Mouse (Mus musculus) cerebellum, adult 2 months (tissue): Measurements from ENCODE around the gene Plcb4. TPM values are rescaled to one million over a fixed set of nuclear protein-coding genes. Genes with fewer than 3 reads are reported as not detected.

Experiments used
- DNase-seq, 2 experiments: peaks; one replicate each; pipeline ENCODE4 v3.0.0; 2021
- H3K27ac ChIP-seq: fragments of 200-500 bp; 2 replicates; pipeline ENCODE4 v1.5.1; 2012; ENCODE audit warnings: low read length, control low read depth, inconsistent platforms; ENCODE audit not compliant: insufficient read depth
- H3K27me3 ChIP-seq: fragments of 200-500 bp; 2 replicates; pipeline ENCODE4 v1.6.1; 2012; ENCODE audit warnings: inconsistent platforms, mild to moderate bottlenecking, low read length, moderate library complexity; ENCODE audit not compliant: control insufficient read depth, insufficient read depth
- H3K4me1 ChIP-seq: fragments of 200-500 bp; 2 replicates; pipeline ENCODE4 v1.6.1; 2011; ENCODE audit warnings: low read length; ENCODE audit not compliant: control insufficient read depth, insufficient read depth
- H3K4me3 ChIP-seq: fragments of 200-500 bp; replicated peaks from 2 replicates; pipeline ENCODE3; 2011; ENCODE audit warnings: mild to moderate bottlenecking, low read depth, low read length, control low read depth; ENCODE audit not compliant: insufficient read depth
- CTCF ChIP-seq: fragments of 200-500 bp; IDR thresholded peaks from 2 replicates; pipeline ENCODE4 v1.5.1; 2011; ENCODE audit warnings: low read depth, mild to moderate bottlenecking, control low read depth, low read length, moderate library complexity, borderline replicate concordance; ENCODE audit not compliant: insufficient read depth
- POLR2A ChIP-seq: fragments of 200-500 bp; IDR thresholded peaks from 2 replicates; pipeline ENCODE4 v1.6.1; 2011; ENCODE audit warnings: low read length, control low read depth, borderline replicate concordance; ENCODE audit not compliant: insufficient read depth
- WGBS: fragments of 180-500 bp; shearing (Covaris S2); methylation state at CpG from one replicate; pipeline ENCODE4 v1.1.7; 2018; 5-methylcytosine and 5-hydroxymethylcytosine counted together
- polyA plus RNA-seq: library from polyadenylated mRNA; depleted of rRNA; stranded (reverse); fragments of >200 nt; gene quantifications from 2 replicates; pipeline ENCODE4 v1.2.3, GENCODE M21; 2012

The Plcb4 gene
- polyA plus RNA-seq, 1 experiment: 166 TPM

DNA sequence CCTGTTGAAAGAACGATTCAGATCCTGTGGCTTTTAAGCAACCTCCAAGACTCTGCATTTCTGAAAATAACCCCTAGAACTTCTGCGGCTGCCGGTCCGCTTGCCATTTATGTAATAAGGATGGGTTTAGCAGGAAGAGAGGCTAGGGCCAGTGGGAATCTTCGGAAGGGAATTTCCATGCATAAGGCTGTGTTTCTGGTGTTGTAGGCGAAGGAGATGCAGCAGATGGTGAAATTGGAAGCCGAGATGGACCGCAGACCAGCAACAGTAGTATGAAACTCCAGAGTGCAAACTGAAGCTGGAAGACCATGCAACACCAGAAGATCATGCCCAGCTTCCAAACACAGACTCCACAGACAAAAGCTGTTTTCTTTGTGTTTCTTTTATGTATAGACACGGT is 353.9 kb downstream of the Plcb4 start:
- Histone ChIP-seq H3K4me3 (no peak overlapping the region), H3K27ac (no peak overlapping the region), H3K4me1 (no peaks in the 10 kb centered on the region), H3K27me3 (no peaks in the 10 kb centered on the region)
- 49% methylated on average over 9 of the region's 9 CpGs for WGBS
- peak in 1 of 2 experiments; percentile 33 for DNase-seq
- no peak for TF ChIP-seq CTCF
- no peak for TF ChIP-seq POLR2A

DNA sequence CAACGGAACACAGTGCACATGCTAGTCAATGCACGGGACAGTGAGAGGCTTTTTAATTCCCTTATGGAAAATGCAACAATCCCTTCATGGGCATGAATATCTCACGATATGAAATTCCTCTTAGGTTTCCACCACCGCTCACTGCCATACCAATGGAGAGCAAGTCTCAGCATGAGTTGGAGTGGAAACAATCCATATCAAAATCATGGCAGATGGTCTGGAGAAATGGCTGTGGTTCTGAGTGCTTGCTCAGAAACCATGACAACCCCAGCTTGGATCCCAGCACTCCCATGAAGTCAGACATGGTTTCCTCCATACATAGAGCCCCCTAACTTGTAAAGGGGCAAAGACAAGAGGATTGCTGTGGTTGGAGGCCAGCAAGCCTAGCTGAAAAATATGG is 389.7 kb downstream of the Plcb4 start:
- Histone ChIP-seq H3K27ac (no peak overlapping the region), H3K4me3 (no peak overlapping the region), H3K4me1 (peaks cover 5% of the 10 kb centered on the region), H3K27me3 (no peaks in the 10 kb centered on the region)
- no peak for TF ChIP-seq POLR2A
- TF ChIP-seq CTCF: no peak
- DNase-seq: peak; percentile 15 to 64
- 21% methylated on average over 4 of the region's 4 CpGs for WGBS

DNA sequence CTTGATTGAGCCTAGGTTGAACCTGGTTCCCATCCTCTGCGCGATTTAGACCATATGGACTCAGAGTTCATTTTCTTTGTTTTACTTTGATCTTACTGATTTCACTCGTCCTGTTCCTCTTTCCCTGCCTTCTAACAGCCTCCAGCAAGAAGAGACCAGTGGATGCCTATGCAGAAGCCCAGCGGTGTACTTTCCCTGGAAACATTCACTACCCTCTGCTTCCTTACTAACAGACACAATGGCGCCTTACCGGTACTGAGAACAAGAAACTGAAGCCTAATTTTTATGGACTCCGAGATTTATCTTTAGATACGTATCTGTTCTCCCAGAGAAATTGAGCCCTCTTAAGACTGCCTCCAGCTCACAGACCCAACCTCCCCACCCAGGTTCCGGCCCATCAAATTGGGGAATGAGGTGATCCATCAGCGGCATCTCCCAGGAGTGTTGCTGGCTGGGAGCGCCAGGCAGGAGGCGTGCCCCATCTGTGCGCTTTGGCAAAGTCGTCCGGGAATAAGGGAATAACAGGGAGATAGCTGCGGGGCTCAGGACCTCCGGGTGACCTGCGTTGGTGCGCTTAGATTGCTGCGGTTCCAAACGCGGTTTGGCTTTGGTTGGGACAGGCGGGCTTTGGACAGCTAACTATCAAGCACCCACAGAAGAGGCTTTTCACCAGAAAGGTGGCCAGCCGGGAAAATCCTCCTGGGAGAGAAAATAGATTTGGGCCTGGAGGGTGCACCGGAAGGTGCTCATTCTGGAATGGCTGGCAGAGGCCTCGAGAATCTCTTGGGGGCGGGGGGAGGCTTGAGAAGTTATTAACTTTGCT is 392.2 kb downstream of the Plcb4 start:
- H3K4me3 ChIP-seq: peak overlapping the region; percentile 13
- WGBS: 25% methylated on average over 27 of the region's 27 CpGs
- TF ChIP-seq POLR2A: no peak
- no peak for TF ChIP-seq CTCF
- DNase-seq: peak; percentile 50 to 61
- H3K4me1 ChIP-seq: peaks cover 5% of the 10 kb centered on the region
- no peaks in the 10 kb centered on the region for H3K27me3 ChIP-seq
- no peak overlapping the region for H3K27ac ChIP-seq

DNA sequence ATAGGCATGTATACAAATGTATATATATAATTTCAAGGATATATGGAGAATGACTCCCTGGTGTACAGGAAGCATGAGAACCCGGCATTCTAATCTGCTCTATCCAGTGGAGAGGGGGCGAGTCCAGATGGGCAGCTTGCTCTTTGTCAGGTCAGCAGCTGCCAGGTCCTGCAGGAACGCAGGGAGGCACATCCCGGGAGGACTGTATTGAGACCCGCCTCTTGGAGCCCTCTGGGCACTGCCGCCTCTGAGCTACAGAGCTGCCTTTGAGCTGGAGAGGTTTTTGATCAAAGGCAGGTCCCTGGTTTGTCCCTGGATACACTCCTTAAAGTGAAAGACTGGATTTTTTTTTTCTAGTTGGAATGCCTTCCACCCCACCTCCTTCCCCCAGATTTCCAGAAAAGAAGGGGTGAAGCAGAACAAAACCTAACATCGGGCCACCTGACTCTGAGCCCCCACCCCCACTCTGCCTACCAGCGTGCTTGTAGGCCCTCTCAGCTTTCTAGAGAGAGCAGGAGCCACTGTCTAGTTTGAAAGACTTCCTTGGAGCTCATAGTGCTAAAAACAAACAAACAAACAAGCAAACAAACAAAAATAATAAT is 393.0 kb downstream of the Plcb4 start, which contains the start of gene Lamp5:
TSS of gene Lamp5 (plus strand) at position 552 of the 602 bp plus-strand sequence.
- Histone ChIP-seq H3K27ac (no peak within 1 kb of the TSS), H3K4me1 (peaks cover 5% of the 10 kb centered on the region), H3K4me3 (peak within 1 kb of the TSS; percentile 13), H3K27me3 (no peaks in the 10 kb centered on the region)
- 33% methylated on average over 8 of the region's 8 CpGs for WGBS
- TF ChIP-seq POLR2A: no peak
- TF ChIP-seq CTCF: no peak
- peak in 1 of 2 experiments; percentile 24 for DNase-seq

DNA sequence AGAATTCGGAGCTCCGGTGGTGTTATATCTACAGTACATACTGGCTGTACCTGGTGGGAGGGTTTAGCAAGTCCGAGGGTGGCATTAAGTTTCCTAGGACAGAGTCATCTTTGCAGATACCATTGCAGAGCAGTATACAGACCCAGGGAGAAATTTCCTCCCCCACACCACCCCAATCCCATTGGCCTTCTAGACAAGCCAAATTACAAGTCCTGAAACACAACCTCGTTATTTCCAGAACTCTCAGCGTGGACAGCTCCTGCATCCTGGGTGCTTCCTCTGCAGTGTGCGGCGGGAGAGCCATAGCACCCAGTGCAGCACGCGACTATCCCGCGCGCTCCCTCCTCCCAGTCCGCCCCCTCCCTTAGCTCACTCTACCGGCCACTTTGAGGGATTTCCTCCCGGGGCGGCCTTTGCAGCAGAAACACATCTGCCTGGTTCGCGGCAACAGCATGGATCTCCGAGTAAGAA is 399.1 kb downstream of the Plcb4 start:
- TF ChIP-seq CTCF: no peak
- TF ChIP-seq POLR2A: no peak
- Histone ChIP-seq H3K27ac (no peak overlapping the region), H3K27me3 (no peaks in the 10 kb centered on the region), H3K4me3 (no peak overlapping the region), H3K4me1 (no peaks in the 10 kb centered on the region)
- DNase-seq: peak in 1 of 2 experiments; percentile 20
- WGBS: 13% methylated on average over 19 of the region's 19 CpGs

DNA sequence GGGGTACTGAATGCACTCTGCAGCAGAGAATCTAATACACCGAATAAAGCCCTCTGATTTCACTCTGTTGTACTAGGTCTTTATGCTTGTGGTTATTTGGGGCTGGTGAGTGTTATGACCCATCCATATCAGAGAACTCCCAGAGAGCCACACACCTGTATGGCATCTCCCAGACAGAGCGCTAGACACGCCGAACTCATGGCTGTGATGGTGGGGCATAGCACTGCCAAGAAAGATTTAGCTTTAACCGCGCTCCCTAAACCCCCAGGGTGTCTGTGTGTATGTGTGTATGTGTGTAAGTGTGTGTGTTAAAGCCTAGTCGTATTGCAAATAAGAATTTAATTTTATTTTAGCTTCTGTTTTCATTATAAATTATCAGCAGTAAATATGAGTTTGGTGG is 399.6 kb downstream of the Plcb4 start:
- DNase-seq: no peak
- Histone ChIP-seq H3K27ac (no peak overlapping the region), H3K27me3 (no peaks in the 10 kb centered on the region), H3K4me3 (peak overlapping the region; percentile 6), H3K4me1 (no peaks in the 10 kb centered on the region)
- WGBS: 5% methylated on average over 7 of the region's 7 CpGs
- TF ChIP-seq CTCF (no peak), POLR2A (no peak)

DNA sequence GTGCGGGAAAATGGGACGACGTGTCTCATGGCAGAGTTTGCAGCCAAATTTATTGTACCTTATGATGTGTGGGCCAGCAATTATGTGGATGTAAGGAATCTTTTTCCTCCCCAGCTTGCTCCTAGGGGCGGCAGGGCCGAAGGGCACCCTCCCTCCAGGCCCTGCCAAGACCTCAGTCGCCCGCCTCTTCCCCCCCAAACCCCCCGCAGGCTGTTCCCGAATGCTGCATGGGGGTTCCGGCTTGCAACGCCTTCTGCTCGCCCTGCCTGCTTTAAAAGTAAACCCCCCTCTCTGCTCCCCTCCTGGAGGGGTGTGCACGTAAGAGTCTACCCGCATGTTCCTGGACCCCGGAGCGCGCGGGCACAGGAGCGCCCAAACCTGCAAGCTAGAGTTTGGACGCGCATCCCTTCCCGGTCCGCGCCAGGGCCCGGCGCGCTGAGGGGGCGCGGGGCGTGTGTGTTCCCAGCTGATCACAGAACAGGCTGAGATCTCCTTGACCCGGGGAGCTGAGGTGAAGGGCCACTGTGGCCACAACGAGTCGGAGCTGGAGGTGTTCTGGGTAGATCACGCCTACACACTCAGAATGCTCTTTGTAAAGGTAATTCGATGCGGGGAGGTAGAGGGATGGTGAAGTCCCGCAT is 400.3 kb downstream of the Plcb4 start:
- no peak for TF ChIP-seq POLR2A
- 4% methylated on average over 37 of the region's 37 CpGs for WGBS
- peak overlapping the region; percentile 32 for H3K4me3 ChIP-seq
- no peaks in the 10 kb centered on the region for H3K4me1 ChIP-seq
- no peak for DNase-seq
- H3K27me3 ChIP-seq: no peaks in the 10 kb centered on the region
- no peak overlapping the region for H3K27ac ChIP-seq
